Mouse (Mus musculus): ENCODE results near the gene Cyth3. TPM values are rescaled to one million over a fixed set of nuclear protein-coding genes. Genes with fewer than 3 reads are reported as not detected.
A peak's percentile ranks its signal among the peaks of the same experiment; 100 is the strongest.

Gene Cyth3
- total and polyA plus RNA-seq, 3 experiments, result 76.3 to 242 (median 191) TPM

GRCm38 (mm10) chr5:143625497-143625896 lies 3.2 kb downstream of the Cyth3 start:
- Histone ChIP-seq H3K9me3 (replicated peaks) (peaks cover 3% of the 10 kb centered on the region; the same call in 1 of the 2 replicates), H3K36me3 (replicated peaks) (peaks cover 35% of the 10 kb centered on the region), H3K4me3 (ENCODE audit: low read depth, low read length) (peak overlapping the region; percentile 71), H3K27me3 (ENCODE audit: insufficient read depth, low read length) (no peaks in the 10 kb centered on the region), H3K4me1 (ENCODE audit: insufficient read depth, low read depth, low read length) (peaks cover 67% of the 10 kb centered on the region)
- DNase-seq (ENCODE audit: low spot score) (peak; percentile 35), ATAC-seq (ENCODE audit: extremely low read depth, insufficient number of reproducible peaks, low FRiP score, poor library complexity, severe bottlenecking) (peak; percentile 72)
- TF ChIP-seq CTCF (IDR thresholded peaks at IDR 0.05; ENCODE audit: low read depth, low read length), result no peak
- peak; percentile 92 for TF ChIP-seq TAL1 (conservative IDR thresholded peaks at IDR 0.05; ENCODE audit: low read depth, low read length)

GRCm38 (mm10) chr5:143625940-143626588 lies 3.8 kb downstream of the Cyth3 start:
- Histone ChIP-seq H3K4me3 (ENCODE audit: low read depth, low read length) (peak overlapping the region; percentile 71), H3K4me1 (ENCODE audit: insufficient read depth, low read depth, low read length) (peaks cover 67% of the 10 kb centered on the region)
- no peak for ATAC-seq (ENCODE audit: extremely low read depth, insufficient number of reproducible peaks, low FRiP score, poor library complexity, severe bottlenecking)

GRCm38 (mm10) chr5:143627507-143627906 lies 5.3 kb downstream of the Cyth3 start:
- no peak for TF ChIP-seq TAL1 (conservative IDR thresholded peaks at IDR 0.05; ENCODE audit: low read depth, low read length)
- H3K27me3 ChIP-seq (ENCODE audit: insufficient read depth, low read length), result no peaks in the 10 kb centered on the region
- H3K4me1 ChIP-seq (ENCODE audit: insufficient read depth, low read depth, low read length), result peaks cover 70% of the 10 kb centered on the region
- no peak for DNase-seq (ENCODE audit: low spot score)
- no peak overlapping the region for H3K4me3 ChIP-seq (ENCODE audit: low read depth, low read length)
- no peak for ATAC-seq (ENCODE audit: extremely low read depth, insufficient number of reproducible peaks, low FRiP score, poor library complexity, severe bottlenecking)
- H3K9me3 ChIP-seq (replicated peaks), result peaks cover 3% of the 10 kb centered on the region; the same call in 1 of the 2 replicates
- H3K36me3 ChIP-seq (replicated peaks), result peaks cover 49% of the 10 kb centered on the region

More at GRCm38 (mm10) chr5:143625940-143626588, 3.8 kb downstream of the Cyth3 start:
- H3K9me3 ChIP-seq (replicated peaks), result peaks cover 3% of the 10 kb centered on the region; the same call in 1 of the 2 replicates
- no peaks in the 10 kb centered on the region for H3K27me3 ChIP-seq (ENCODE audit: insufficient read depth, low read length)
- peaks cover 41% of the 10 kb centered on the region for H3K36me3 ChIP-seq (replicated peaks)
- TF ChIP-seq CTCF (IDR thresholded peaks at IDR 0.05; ENCODE audit: low read depth, low read length) (no peak), POLR2AphosphoS5 (IDR thresholded peaks at IDR 0.05; ENCODE audit: insufficient replicate concordance, low read depth, low read length) (no peak), GATA1 (IDR thresholded peaks at IDR 0.05; ENCODE audit: borderline replicate concordance, low read length) (no peak), GATA2 (IDR thresholded peaks at IDR 0.05; ENCODE audit: borderline replicate concordance, low read depth, low read length) (no peak), TAL1 (conservative IDR thresholded peaks at IDR 0.05; ENCODE audit: low read depth, low read length) (no peak)
- DNase-seq (ENCODE audit: low spot score), result no peak

GRCm38 (mm10) chr5:143627926-143628325 lies 5.7 kb downstream of the Cyth3 start:
- peaks cover 74% of the 10 kb centered on the region for H3K4me1 ChIP-seq (ENCODE audit: insufficient read depth, low read depth, low read length)
- no peaks in the 10 kb centered on the region for H3K27me3 ChIP-seq (ENCODE audit: insufficient read depth, low read length)
- TF ChIP-seq POLR2AphosphoS5 (IDR thresholded peaks at IDR 0.05; ENCODE audit: insufficient replicate concordance, low read depth, low read length), result no peak
- TF ChIP-seq GATA1 (IDR thresholded peaks at IDR 0.05; ENCODE audit: borderline replicate concordance, low read length), result no peak
- no peak for TF ChIP-seq CTCF (IDR thresholded peaks at IDR 0.05; ENCODE audit: low read depth, low read length)
- no peak for TF ChIP-seq TAL1 (conservative IDR thresholded peaks at IDR 0.05; ENCODE audit: low read depth, low read length)
- TF ChIP-seq GATA2 (IDR thresholded peaks at IDR 0.05; ENCODE audit: borderline replicate concordance, low read depth, low read length), result no peak
- no peak for DNase-seq (ENCODE audit: low spot score)
- peaks cover 49% of the 10 kb centered on the region for H3K36me3 ChIP-seq (replicated peaks)
- no peak overlapping the region for H3K4me3 ChIP-seq (ENCODE audit: low read depth, low read length)
- H3K9me3 ChIP-seq (replicated peaks), result peaks cover 3% of the 10 kb centered on the region; the same call in 1 of the 2 replicates
- no peak for ATAC-seq (ENCODE audit: extremely low read depth, insufficient number of reproducible peaks, low FRiP score, poor library complexity, severe bottlenecking)

GRCm38 (mm10) chr5:143629686-143630085 lies 7.4 kb downstream of the Cyth3 start:
- no peak for ATAC-seq (ENCODE audit: extremely low read depth, insufficient number of reproducible peaks, low FRiP score, poor library complexity, severe bottlenecking)
- DNase-seq (ENCODE audit: low spot score), result no peak
- peaks cover 53% of the 10 kb centered on the region for H3K36me3 ChIP-seq (replicated peaks)
- TF ChIP-seq POLR2AphosphoS5 (IDR thresholded peaks at IDR 0.05; ENCODE audit: insufficient replicate concordance, low read depth, low read length) (no peak), GATA2 (IDR thresholded peaks at IDR 0.05; ENCODE audit: borderline replicate concordance, low read depth, low read length) (no peak), CTCF (IDR thresholded peaks at IDR 0.05; ENCODE audit: low read depth, low read length) (no peak), GATA1 (IDR thresholded peaks at IDR 0.05; ENCODE audit: borderline replicate concordance, low read length) (no peak), TAL1 (conservative IDR thresholded peaks at IDR 0.05; ENCODE audit: low read depth, low read length) (no peak)
- H3K4me1 ChIP-seq (ENCODE audit: insufficient read depth, low read depth, low read length), result peaks cover 85% of the 10 kb centered on the region
- H3K27me3 ChIP-seq (ENCODE audit: insufficient read depth, low read length), result no peaks in the 10 kb centered on the region
- H3K9me3 ChIP-seq (replicated peaks), result peaks cover 3% of the 10 kb centered on the region; the same call in 1 of the 2 replicates
- H3K4me3 ChIP-seq (ENCODE audit: low read depth, low read length), result no peak overlapping the region

- H3K4me3 ChIP-seq (ENCODE audit: low read depth, low read length), result no peak overlapping the region; the same call in 1 of the 2 replicates
- H3K9me3 ChIP-seq (replicated peaks), result peaks cover 3% of the 10 kb centered on the region; the same call in 1 of the 2 replicates
- H3K36me3 ChIP-seq (replicated peaks), result peaks cover 55% of the 10 kb centered on the region
- no peaks in the 10 kb centered on the region for H3K27me3 ChIP-seq (ENCODE audit: insufficient read depth, low read length)
- ATAC-seq (ENCODE audit: extremely low read depth, insufficient number of reproducible peaks, low FRiP score, poor library complexity, severe bottlenecking) (no peak), DNase-seq (ENCODE audit: low spot score) (no peak)
- H3K4me1 ChIP-seq (ENCODE audit: insufficient read depth, low read depth, low read length), result peaks cover 87% of the 10 kb centered on the region
- TF ChIP-seq TAL1 (conservative IDR thresholded peaks at IDR 0.05; ENCODE audit: low read depth, low read length), result no peak
- TF ChIP-seq CTCF (IDR thresholded peaks at IDR 0.05; ENCODE audit: low read depth, low read length), result peak; percentile 28; the same call in 1 of the 2 replicates
- TF ChIP-seq GATA2 (IDR thresholded peaks at IDR 0.05; ENCODE audit: borderline replicate concordance, low read depth, low read length), result no peak
- TF ChIP-seq POLR2AphosphoS5 (IDR thresholded peaks at IDR 0.05; ENCODE audit: insufficient replicate concordance, low read depth, low read length), result no peak
- TF ChIP-seq GATA1 (IDR thresholded peaks at IDR 0.05; ENCODE audit: borderline replicate concordance, low read length), result no peak
These were observed 8.0 kb downstream of the Cyth3 start for GRCm38 (mm10) chr5:143630214-143630613.
